In genomic region chr1:172052766-172053279, GRCm38 (mm10) we compare ENCODE assay signal across 10 mouse cellular contexts. TPM values are rescaled to one million over a fixed set of nuclear protein-coding genes. Genes with fewer than 3 reads are reported as not detected.
A peak's percentile ranks its signal among the peaks of the same experiment; 100 is the strongest.
DNase-seq lines count a peak whose midpoint lies in the region; ATAC-seq and TF ChIP-seq lines count a peak whose summit lies in the region.
"Had no signal": no experiment of that assay in that cellular context is flagged by ENCODE, and none has a peak within 500 bp of the region (broad histone marks: within the 10 kb centered on the region; RNA-seq: fewer than 3 reads in every experiment).

No protein-coding gene starts in this region.

- H3K27ac ChIP-seq in heart, embryonic 11.5 days (ENCODE audit: low read depth, low read length), result no peak overlapping the region
- H3K27ac ChIP-seq in ES-Bruce4 (ENCODE audit: insufficient read depth, low read length), result no peak overlapping the region
- no peak overlapping the region for H3K27ac ChIP-seq in forebrain, embryonic 15.5 days (replicated peaks)
- peak overlapping the region; percentile 81; the same call in 1 of the 2 replicates for H3K27ac ChIP-seq in midbrain, embryonic 10.5 days (replicated peaks)
- H3K27ac ChIP-seq: liver, embryonic 12.5 days had no signal

- peak overlapping the region; percentile 42; the same call in 1 of the 2 replicates for H3K4me3 ChIP-seq in heart, embryonic 11.5 days (ENCODE audit: low read depth, low read length)
- no peak overlapping the region for H3K4me3 ChIP-seq in ES-Bruce4 (ENCODE audit: low read depth, low read length)
- peak overlapping the region; percentile 45; the same call in 1 of the 2 replicates for H3K4me3 ChIP-seq in forebrain, embryonic 15.5 days
- H3K4me3 ChIP-seq in midbrain, embryonic 10.5 days, result peak overlapping the region; percentile 61

- no peak for TF ChIP-seq POLR2A in ES-Bruce4 (IDR thresholded peaks at IDR 0.05; ENCODE audit: insufficient read depth, low read length)

- no peak for ATAC-seq in heart, embryonic 11.5 days (replicated peaks; ENCODE audit: insufficient number of reproducible peaks, low FRiP score, low TSS enrichment)
- no peak for ATAC-seq in forebrain, embryonic 15.5 days (replicated peaks)
- ATAC-seq in granulocyte monocyte progenitor cell, adult 5-6 weeks (replicated peaks; ENCODE audit: poor library complexity, severe bottlenecking), result no peak
- ATAC-seq: liver, embryonic 12.5 days had no signal

- H3K27me3 ChIP-seq in heart, embryonic 11.5 days (ENCODE audit: control insufficient read depth, insufficient read depth, low read length), result peaks cover 50% of the 10 kb centered on the region
- no peaks in the 10 kb centered on the region for H3K27me3 ChIP-seq in ES-Bruce4 (ENCODE audit: control insufficient read depth, insufficient read depth, low read length, poor library complexity, severe bottlenecking)
- H3K27me3 ChIP-seq in forebrain, embryonic 15.5 days, result 0 out of 2 replicates have a peak, but pooled peaks cover 7% of the 10 kb centered on the region
- H3K27me3 ChIP-seq in midbrain, embryonic 10.5 days (ENCODE audit: low read depth, poor library complexity, severe bottlenecking), result peaks cover 61% of the 10 kb centered on the region

- no peaks in the 10 kb centered on the region for H3K36me3 ChIP-seq in heart, embryonic 11.5 days (ENCODE audit: control insufficient read depth, insufficient read depth, low read length)
- H3K36me3 ChIP-seq in ES-Bruce4 (ENCODE audit: control insufficient read depth, insufficient read depth, low read length, poor library complexity, severe bottlenecking), result no peaks in the 10 kb centered on the region
- H3K36me3 ChIP-seq in forebrain, embryonic 15.5 days, result no peaks in the 10 kb centered on the region
- 0 out of 2 replicates have a peak, but pooled peaks cover 4% of the 10 kb centered on the region for H3K36me3 ChIP-seq in midbrain, embryonic 10.5 days
- H3K36me3 ChIP-seq: liver, embryonic 12.5 days had no signal

- H3K4me1 ChIP-seq in heart, embryonic 11.5 days (ENCODE audit: control insufficient read depth, insufficient read depth, low read length), result peaks cover 6% of the 10 kb centered on the region
- H3K4me1 ChIP-seq in ES-Bruce4 (ENCODE audit: control insufficient read depth, insufficient read depth, low read length), result no peaks in the 10 kb centered on the region
- H3K4me1 ChIP-seq in forebrain, embryonic 15.5 days, result peaks cover 57% of the 10 kb centered on the region
- H3K4me1 ChIP-seq in midbrain, embryonic 10.5 days, result peaks cover 54% of the 10 kb centered on the region

- H3K9me3 ChIP-seq in heart, embryonic 11.5 days (replicated peaks; ENCODE audit: control insufficient read depth, low read length), result no peaks in the 10 kb centered on the region
- H3K9me3 ChIP-seq in ES-Bruce4 (replicated peaks; ENCODE audit: control insufficient read depth, insufficient read depth, low read length, poor library complexity, severe bottlenecking), result no peaks in the 10 kb centered on the region
- no peaks in the 10 kb centered on the region for H3K9me3 ChIP-seq in forebrain, embryonic 15.5 days
- H3K9me3 ChIP-seq in midbrain, embryonic 10.5 days (replicated peaks), result no peaks in the 10 kb centered on the region
- H3K9me3 ChIP-seq: liver, embryonic 12.5 days had no signal

- 12% methylated on average over 10 of the region's 10 CpGs for WGBS in heart, embryonic 11.5 days (ENCODE audit: insufficient replicate concordance)
- WGBS in forebrain, embryonic 15.5 days, result 21% methylated on average over 10 of the region's 10 CpGs
- 6% methylated on average over 10 of the region's 10 CpGs for WGBS in midbrain, embryonic 10.5 days

- H3K4me2 ChIP-seq in heart, embryonic 11.5 days, result peak overlapping the region; percentile 77
- H3K4me2 ChIP-seq in forebrain, embryonic 15.5 days (replicated peaks), result 0 out of 2 replicates have a peak overlapping the region, but pooled peaks have one; percentile 66

- DNase-seq in heart, postnatal 14 days, result no peak
- no peak for DNase-seq in midbrain, embryonic 10.5 days (ENCODE audit: low spot score)
- DNase-seq in right cerebral cortex, postnatal 4 days, result no peak
- no peak for DNase-seq in layer of hippocampus, adult 9-11 months

- TF ChIP-seq EP300 in ES-Bruce4 (IDR thresholded peaks at IDR 0.05; ENCODE audit: insufficient read depth, low read depth, low read length), result no peak

- intact Hi-C loops in heart, postnatal 14 days (cut with DNase I), result no loop called here

- H3K9ac ChIP-seq in heart, embryonic 11.5 days (ENCODE audit: low read depth, low read length), result no peak overlapping the region
- 0 out of 2 replicates have a peak overlapping the region, but pooled peaks have one; percentile 46 for H3K9ac ChIP-seq in ES-Bruce4 (ENCODE audit: low read depth, poor library complexity, severe bottlenecking)
- no peak overlapping the region for H3K9ac ChIP-seq in forebrain, embryonic 15.5 days (replicated peaks)
- H3K9ac ChIP-seq: liver, embryonic 12.5 days had no signal

- TF ChIP-seq CTCF in ES-Bruce4 (IDR thresholded peaks at IDR 0.05; ENCODE audit: low read depth, low read length), result no peak

RNA-seq across cellular contexts. Expression of gene Nhlh1, which starts 4.5 kb away (rescaled TPM):
- not detected in 2 replicates for polyA plus RNA-seq in heart, embryonic 11.5 days (2014; fragmentation: Nextera tagmentation; extraction: Ambion mirVana)
- total RNA-seq in heart, postnatal 14 days (2021), result not detected
- polyA plus RNA-seq in ES-Bruce4 (2011; ENCODE audit: insufficient read depth, insufficient read length, low read depth, missing spikeins), result not detected in 2 replicates
- polyA plus RNA-seq in forebrain, embryonic 15.5 days (2015; fragmentation: Nextera tagmentation; extraction: Ambion mirVana), result 3.9 and 4.6 TPM in 2 replicates
- 5.5 and 6.9 TPM in 2 replicates for polyA plus RNA-seq in midbrain, embryonic 10.5 days (2016; fragmentation: Nextera tagmentation; extraction: Ambion mirVana)
- total RNA-seq in granulocyte monocyte progenitor cell, adult 5-6 weeks (2014; fragmentation: Nextera tagmentation), result not detected in 2 replicates
- total RNA-seq in granulocyte monocyte progenitor cell, adult 5-6 weeks (2017), result not detected in 2 replicates
- total RNA-seq: gastrocnemius, adult 8-10 months had no signal
- polyA plus RNA-seq: liver, embryonic 12.5 days had no signal

RNA-seq across cellular contexts. Expression of gene Vangl2, which starts 24.6 kb away (rescaled TPM):
- polyA plus RNA-seq in heart, embryonic 11.5 days (2014; fragmentation: Nextera tagmentation; extraction: Ambion mirVana), result 10.4 and 10.9 TPM in 2 replicates
- total RNA-seq in heart, postnatal 14 days (2021), result 1 to 10 TPM; 4.3 to 5.9 TPM
- polyA plus RNA-seq in ES-Bruce4 (2011; ENCODE audit: insufficient read depth, insufficient read length, low read depth, missing spikeins), result 29.7 and 33.8 TPM in 2 replicates
- 48.0 and 51.5 TPM in 2 replicates for polyA plus RNA-seq in forebrain, embryonic 15.5 days (2015; fragmentation: Nextera tagmentation; extraction: Ambion mirVana)
- 49.1 and 55.4 TPM in 2 replicates for polyA plus RNA-seq in midbrain, embryonic 10.5 days (2016; fragmentation: Nextera tagmentation; extraction: Ambion mirVana)
- total RNA-seq in granulocyte monocyte progenitor cell, adult 5-6 weeks (2014; fragmentation: Nextera tagmentation), result 3.0 and 6.3 TPM in 2 replicates
- total RNA-seq in granulocyte monocyte progenitor cell, adult 5-6 weeks (2017), result 1.5 and 2.5 TPM in 2 replicates

RNA-seq across cellular contexts. Expression of gene Copa, which starts 29.5 kb away (rescaled TPM):
- 146 and 201 TPM in 2 replicates for polyA plus RNA-seq in heart, embryonic 11.5 days (2014; fragmentation: Nextera tagmentation; extraction: Ambion mirVana)
- 100 to 1,000 TPM; 118 to 124 TPM for total RNA-seq in heart, postnatal 14 days (2021)
- 161 and 163 TPM in 2 replicates for polyA plus RNA-seq in ES-Bruce4 (2011; ENCODE audit: insufficient read depth, insufficient read length, low read depth, missing spikeins)
- polyA plus RNA-seq in forebrain, embryonic 15.5 days (2015; fragmentation: Nextera tagmentation; extraction: Ambion mirVana), result 207 TPM in 2 replicates
- polyA plus RNA-seq in midbrain, embryonic 10.5 days (2016; fragmentation: Nextera tagmentation; extraction: Ambion mirVana), result 175 and 206 TPM in 2 replicates
- total RNA-seq in granulocyte monocyte progenitor cell, adult 5-6 weeks (2014; fragmentation: Nextera tagmentation), result 183 and 188 TPM in 2 replicates
- 175 and 184 TPM in 2 replicates for total RNA-seq in granulocyte monocyte progenitor cell, adult 5-6 weeks (2017)

RNA-seq across cellular contexts. Expression of gene Ncstn, which starts 29.8 kb away (rescaled TPM):
- 115 and 122 TPM in 2 replicates for polyA plus RNA-seq in heart, embryonic 11.5 days (2014; fragmentation: Nextera tagmentation; extraction: Ambion mirVana)
- total RNA-seq in heart, postnatal 14 days (2021), result 10 to 100 TPM; 54.9 to 59.5 TPM
- 54.2 and 56.2 TPM in 2 replicates for polyA plus RNA-seq in ES-Bruce4 (2011; ENCODE audit: insufficient read depth, insufficient read length, low read depth, missing spikeins)
- 104 and 105 TPM in 2 replicates for polyA plus RNA-seq in forebrain, embryonic 15.5 days (2015; fragmentation: Nextera tagmentation; extraction: Ambion mirVana)
- 106 and 129 TPM in 2 replicates for polyA plus RNA-seq in midbrain, embryonic 10.5 days (2016; fragmentation: Nextera tagmentation; extraction: Ambion mirVana)
- total RNA-seq in granulocyte monocyte progenitor cell, adult 5-6 weeks (2014; fragmentation: Nextera tagmentation), result 63.1 and 77.4 TPM in 2 replicates
- 29.3 and 38.9 TPM in 2 replicates for total RNA-seq in granulocyte monocyte progenitor cell, adult 5-6 weeks (2017)
